23 mouse cellular contexts compared by ENCODE assay signal in the genomic region with DNA sequence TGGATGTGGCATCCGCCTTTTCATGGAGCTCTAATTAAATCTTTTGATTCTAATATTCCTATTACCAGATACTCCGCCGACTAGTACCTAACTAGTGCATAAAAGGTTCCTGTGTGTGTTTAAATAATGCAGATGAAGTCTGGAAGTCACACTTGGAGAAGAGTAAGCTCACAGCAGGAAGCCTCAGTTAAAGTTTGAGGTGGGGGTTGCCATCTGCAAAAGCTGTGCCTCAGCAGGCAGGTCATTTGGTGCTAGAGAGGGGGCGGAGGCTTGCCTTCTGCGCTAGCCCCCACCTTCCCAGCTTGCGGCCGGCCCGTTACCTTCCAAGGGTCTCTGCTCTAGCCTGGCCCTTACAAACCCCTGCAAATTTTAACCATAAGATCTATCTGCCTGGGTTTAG. TPM values are rescaled to one million over a fixed set of nuclear protein-coding genes. Genes with fewer than 3 reads are reported as not detected.
DNase-seq lines count a peak whose midpoint lies in the region; ATAC-seq lines count a peak whose summit lies in the region.
"Had no signal": no experiment of that assay in that cellular context is flagged by ENCODE, and none has a peak within 500 bp of the region (broad histone marks: within the 10 kb centered on the region; RNA-seq: fewer than 3 reads in every experiment).

No protein-coding gene starts in this region.

- 0 out of 2 replicates have a peak, but pooled peaks have one; percentile 53 for ATAC-seq in neural tube, embryonic 13.5 days (ENCODE audit: low read depth)
- ATAC-seq in neural tube, embryonic 14.5 days (ENCODE audit: low read depth): no peak
- ATAC-seq: forebrain, embryonic 14.5 days; forebrain, postnatal 0 days; hindbrain, postnatal 0 days; Patski had no signal

- intact Hi-C loops in heart, postnatal 36 days (cut with DNase I): loop anchor here (5.0 kb wide), 1 partner anchor 66 kb away; no protein-coding TSS in a partner anchor

- H3K27ac ChIP-seq in heart, embryonic 10.5 days: no peak overlapping the region
- peak overlapping the region; percentile 52 for H3K27ac ChIP-seq in neural tube, embryonic 13.5 days (replicated peaks)
- H3K27ac ChIP-seq in neural tube, embryonic 14.5 days (ENCODE audit: low read depth, low read length): peak overlapping the region; percentile 60; the same call in 1 of the 2 replicates
- H3K27ac ChIP-seq: embryonic facial prominence, embryonic 12.5 days; embryonic facial prominence, embryonic 15.5 days; gastrocnemius, adult 2 months; heart, embryonic 15.5 days; hindbrain, embryonic 14.5 days; hindbrain, postnatal 0 days had no signal

- no peaks in the 10 kb centered on the region for H3K27me3 ChIP-seq in heart, embryonic 10.5 days (ENCODE audit: insufficient read depth, poor library complexity, severe bottlenecking)
- no peaks in the 10 kb centered on the region for H3K27me3 ChIP-seq in neural tube, embryonic 13.5 days
- no peaks in the 10 kb centered on the region for H3K27me3 ChIP-seq in neural tube, embryonic 14.5 days (ENCODE audit: control insufficient read depth, insufficient read depth, low read length)
- H3K27me3 ChIP-seq: embryonic facial prominence, embryonic 12.5 days; embryonic facial prominence, embryonic 15.5 days; heart, embryonic 12.5 days; heart, embryonic 15.5 days; Patski had no signal

- no peaks in the 10 kb centered on the region for H3K9me3 ChIP-seq in heart, embryonic 10.5 days
- no peaks in the 10 kb centered on the region for H3K9me3 ChIP-seq in neural tube, embryonic 13.5 days
- H3K9me3 ChIP-seq in neural tube, embryonic 14.5 days (ENCODE audit: control insufficient read depth, low read length): no peaks in the 10 kb centered on the region
- H3K9me3 ChIP-seq: embryonic facial prominence, embryonic 12.5 days; embryonic facial prominence, embryonic 15.5 days; G1E; heart, embryonic 12.5 days; heart, embryonic 15.5 days had no signal

- H3K4me3 ChIP-seq in heart, embryonic 10.5 days: no peak overlapping the region
- no peak overlapping the region for H3K4me3 ChIP-seq in neural tube, embryonic 13.5 days
- no peak overlapping the region for H3K4me3 ChIP-seq in neural tube, embryonic 14.5 days (ENCODE audit: low read depth, low read length)
- H3K4me3 ChIP-seq: embryonic facial prominence, embryonic 12.5 days; embryonic facial prominence, embryonic 15.5 days; gastrocnemius, adult 2 months; heart, embryonic 12.5 days; heart, embryonic 15.5 days had no signal

- H3K9ac ChIP-seq in neural tube, embryonic 13.5 days: no peak overlapping the region
- no peak overlapping the region for H3K9ac ChIP-seq in neural tube, embryonic 14.5 days (replicated peaks; ENCODE audit: low read depth, low read length)
- H3K9ac ChIP-seq: embryonic facial prominence, embryonic 12.5 days; embryonic facial prominence, embryonic 15.5 days; forebrain, postnatal 0 days; heart, embryonic 12.5 days; heart, embryonic 15.5 days; hindbrain, embryonic 14.5 days had no signal

- peak; percentile 54 for DNase-seq in heart, embryonic 10.5 days (ENCODE audit: low spot score)
- no peak for DNase-seq in heart, postnatal 36 days
- no peak for DNase-seq in neural tube, embryonic 10.5 days (ENCODE audit: extremely low spot score, low spot score)
- DNase-seq in left cerebral cortex, adult 11 months (ENCODE audit: low spot score): no peak
- no peak for DNase-seq in adipocyte (ENCODE audit: low spot score)
- DNase-seq: adrenal gland, adult 2 months; cerebellum, adult 11 months; cerebellum, adult 2 months; cerebellum, adult 9-11 months; gastrocnemius, adult 2 months; heart, adult 11 months had no signal

- H3K36me3 ChIP-seq in heart, embryonic 10.5 days: peaks cover 96% of the 10 kb centered on the region
- peaks cover 84% of the 10 kb centered on the region for H3K36me3 ChIP-seq in neural tube, embryonic 13.5 days
- H3K36me3 ChIP-seq in neural tube, embryonic 14.5 days (ENCODE audit: control insufficient read depth, insufficient read depth, low read length): peaks cover 54% of the 10 kb centered on the region

- WGBS in heart, embryonic 10.5 days: 74% methylated on average over 8 of the region's 8 CpGs
- 30% methylated on average over 8 of the region's 8 CpGs for WGBS in neural tube, embryonic 13.5 days
- 21% methylated on average over 8 of the region's 8 CpGs for WGBS in neural tube, embryonic 14.5 days

- no peak overlapping the region for H3K4me2 ChIP-seq in neural tube, embryonic 13.5 days
- H3K4me2 ChIP-seq in neural tube, embryonic 14.5 days (ENCODE audit: low read depth, low read length): no peak overlapping the region
- H3K4me2 ChIP-seq: embryonic facial prominence, embryonic 12.5 days; embryonic facial prominence, embryonic 15.5 days; heart, embryonic 12.5 days; heart, embryonic 15.5 days; hindbrain, embryonic 14.5 days had no signal

- no peaks in the 10 kb centered on the region for H3K4me1 ChIP-seq in heart, embryonic 10.5 days
- H3K4me1 ChIP-seq in neural tube, embryonic 13.5 days (replicated peaks): peaks cover 25% of the 10 kb centered on the region
- 0 out of 2 replicates have a peak, but pooled peaks cover 4% of the 10 kb centered on the region for H3K4me1 ChIP-seq in neural tube, embryonic 14.5 days (ENCODE audit: control insufficient read depth, insufficient read depth, low read length)
- H3K4me1 ChIP-seq: embryonic facial prominence, embryonic 12.5 days; embryonic facial prominence, embryonic 15.5 days; heart, embryonic 15.5 days had no signal

RNA-seq across cellular contexts. Expression of a gene that starts 11.9 kb away (rescaled TPM):
- 13.0 and 15.9 TPM in 2 replicates for polyA plus RNA-seq in heart, embryonic 10.5 days (2016; fragmentation: Nextera tagmentation; extraction: Ambion mirVana)
- total RNA-seq in heart, postnatal 36 days (2021): 10 to 100 TPM; 13.7 to 13.8 TPM
- polyA plus RNA-seq in neural tube, embryonic 13.5 days (2015; fragmentation: Nextera tagmentation; extraction: Ambion mirVana): 17.1 and 17.8 TPM in 2 replicates
- 12.1 and 18.0 TPM in 2 replicates for polyA plus RNA-seq in neural tube, embryonic 14.5 days (2014; fragmentation: Nextera tagmentation; extraction: Ambion mirVana)

RNA-seq across cellular contexts. Expression of a gene that starts 36.7 kb away (rescaled TPM):
- polyA plus RNA-seq in heart, embryonic 10.5 days (2016; fragmentation: Nextera tagmentation; extraction: Ambion mirVana): 14.3 and 23.8 TPM in 2 replicates
- 1 to 10 TPM; 3.5 to 3.7 TPM for total RNA-seq in heart, postnatal 36 days (2021)
- 31.1 and 31.9 TPM in 2 replicates for polyA plus RNA-seq in neural tube, embryonic 13.5 days (2015; fragmentation: Nextera tagmentation; extraction: Ambion mirVana)
- 56.2 and 62.2 TPM in 2 replicates for polyA plus RNA-seq in neural tube, embryonic 14.5 days (2014; fragmentation: Nextera tagmentation; extraction: Ambion mirVana)
